Mouse (Mus musculus) heart, embryonic 15.5 days (tissue): ENCODE results near the gene Rhbdd2. TPM values are rescaled to one million over a fixed set of nuclear protein-coding genes. Genes with fewer than 3 reads are reported as not detected.

Source experiments
- ATAC-seq: fragments of 200-750 bp; cut with Nextera tagmentation; replicated peaks from 2 replicates; pipeline ENCODE4 v1.8.0; 2017; ENCODE audit warnings: low read depth, moderate TSS enrichment; ENCODE audit not compliant: insufficient number of reproducible peaks, insufficient read depth, low FRiP score
- H3K27ac ChIP-seq: fragments of 300-500 bp; sonication (generic); 2 replicates; pipeline ENCODE4 v1.5.1; 2015; ENCODE audit warnings: mild to moderate bottlenecking, inconsistent platforms
- H3K27me3 ChIP-seq: fragments of 300-500 bp; sonication (generic); 2 replicates; pipeline ENCODE4 v1.6.1; 2015; ENCODE audit warnings: inconsistent platforms
- H3K36me3 ChIP-seq: fragments of 300-500 bp; sonication (generic); 2 replicates; pipeline ENCODE4 v1.6.1; 2015; ENCODE audit warnings: mild to moderate bottlenecking, inconsistent platforms
- H3K4me1 ChIP-seq: fragments of 300-500 bp; sonication (generic); replicated peaks from 2 replicates; pipeline ENCODE4 v1.6.1; 2015; ENCODE audit warnings: inconsistent platforms
- H3K4me2 ChIP-seq: fragments of 300-500 bp; sonication (generic); 2 replicates; pipeline ENCODE4 v1.6.1; 2015; ENCODE audit warnings: inconsistent platforms, mild to moderate bottlenecking, moderate library complexity
- H3K4me3 ChIP-seq: fragments of 300-500 bp; sonication (generic); 2 replicates; pipeline ENCODE4 v1.5.1; 2015; ENCODE audit warnings: mild to moderate bottlenecking, inconsistent platforms
- H3K9ac ChIP-seq: fragments of 300-500 bp; sonication (generic); 2 replicates; pipeline ENCODE4 v1.6.1; 2015; ENCODE audit warnings: mild to moderate bottlenecking, inconsistent platforms
- H3K9me3 ChIP-seq: fragments of 300-500 bp; sonication (generic); replicated peaks from 2 replicates; pipeline ENCODE4 v1.6.1; 2016; ENCODE audit warnings: inconsistent platforms
- WGBS: fragments of 180-500 bp; shearing (Covaris S2); methylation state at CpG from one replicate; pipeline ENCODE4 v1.1.7; 2015; ENCODE audit warnings: mixed read lengths; 5-methylcytosine and 5-hydroxymethylcytosine counted together
- polyA plus RNA-seq: library from polyadenylated mRNA; unstranded; fragments of >200 nt; fragmentation: Nextera tagmentation; extraction: Ambion mirVana; gene quantifications from 2 replicates; pipeline ENCODE4 v1.2.1, GENCODE M21; 2015

Gene Rhbdd2
- polyA plus RNA-seq, 1 experiment from 2014 or later: 27.8 TPM

DNA sequence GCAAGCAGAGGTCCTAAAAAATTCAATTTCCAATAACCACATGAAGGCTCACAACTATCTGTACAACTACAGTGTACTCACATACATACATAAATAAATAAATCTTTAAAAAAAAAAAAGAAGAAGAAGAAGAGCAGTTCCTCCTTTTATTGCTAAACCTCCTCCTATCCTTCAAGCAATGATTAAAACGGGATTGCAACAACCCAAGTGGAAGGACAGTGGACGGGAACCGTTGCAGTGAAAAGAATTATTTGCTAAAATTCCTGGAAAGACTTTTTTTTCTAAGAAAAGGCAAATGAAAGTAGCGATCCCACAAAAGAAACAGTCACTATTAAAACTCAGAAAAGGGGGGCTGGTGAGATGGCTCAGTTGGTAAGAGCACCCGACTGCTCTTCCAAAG lies 34.5 kb downstream of the Rhbdd2 start:
- Histone ChIP-seq H3K27ac (no peak overlapping the region), H3K4me1 (no peaks in the 10 kb centered on the region), H3K4me3 (no peak overlapping the region), H3K9me3 (no peaks in the 10 kb centered on the region), H3K4me2 (no peak overlapping the region), H3K27me3 (no peaks in the 10 kb centered on the region), H3K9ac (no peak overlapping the region), H3K36me3 (no peaks in the 10 kb centered on the region)
- 83% methylated on average over 5 of the region's 5 CpGs for WGBS
- no peak for ATAC-seq

DNA sequence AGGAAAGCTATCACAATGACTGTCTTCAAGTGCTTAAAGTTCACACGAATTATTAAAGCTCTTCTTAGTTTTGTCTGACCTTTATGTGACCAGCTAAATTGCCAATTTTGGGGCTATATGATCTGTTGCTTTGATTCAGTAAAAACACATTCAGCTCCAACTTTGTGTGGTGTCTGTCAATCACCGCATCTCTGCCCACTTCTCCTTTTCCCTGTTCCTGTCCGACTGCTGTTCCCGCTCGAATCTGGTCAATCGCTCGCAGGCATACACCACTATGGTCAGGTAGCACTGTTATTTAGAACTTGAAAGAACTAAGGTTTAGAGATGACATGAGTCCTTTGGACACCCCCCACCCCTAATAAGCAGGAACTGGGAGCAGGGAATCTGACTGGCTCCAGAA lies 35.7 kb downstream of the Rhbdd2 start:
- Histone ChIP-seq H3K36me3 (no peaks in the 10 kb centered on the region), H3K9me3 (no peaks in the 10 kb centered on the region), H3K9ac (no peak overlapping the region), H3K4me1 (no peaks in the 10 kb centered on the region; the same call in 1 of the 2 replicates), H3K4me3 (no peak overlapping the region), H3K27ac (no peak overlapping the region), H3K4me2 (no peak overlapping the region), H3K27me3 (no peaks in the 10 kb centered on the region)
- no peak for ATAC-seq
- WGBS: 77% methylated on average over 7 of the region's 7 CpGs

DNA sequence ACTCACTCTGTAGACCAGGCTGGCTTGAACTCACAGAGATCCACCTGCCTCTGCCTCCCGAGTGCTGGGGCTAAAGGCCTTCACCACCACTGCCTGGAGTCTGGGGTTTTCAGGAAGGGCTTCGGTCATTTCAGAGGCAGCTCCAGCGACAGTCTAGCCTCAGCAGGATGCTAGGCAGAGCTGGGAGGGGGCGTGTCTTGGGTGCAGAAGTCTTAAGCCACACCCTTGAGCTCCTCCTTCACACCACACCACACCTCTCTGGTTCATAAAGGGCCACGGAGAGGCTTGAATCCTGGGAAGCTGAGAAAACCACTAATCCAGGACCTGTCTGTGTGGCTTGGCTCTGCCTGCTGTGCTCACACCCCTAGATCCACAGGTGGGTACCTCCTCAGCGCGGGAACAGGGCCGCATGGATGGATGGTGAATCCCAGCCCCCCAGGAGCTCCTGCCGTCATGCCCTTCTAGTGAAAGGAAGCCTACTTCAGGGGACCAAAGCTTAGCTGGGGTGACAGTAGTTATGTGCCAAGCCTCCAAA lies 37.4 kb downstream of the Rhbdd2 start, which contains the start of gene Por:
Gene Por (plus strand): TSS at position 293 of the 535 bp plus-strand sequence.
- Histone ChIP-seq H3K9ac (no peak within 1 kb of the TSS), H3K4me1 (peaks cover under 1% of the 10 kb centered on the region; the same call in 1 of the 2 replicates), H3K4me3 (no peak within 1 kb of the TSS), H3K27ac (no peak within 1 kb of the TSS), H3K4me2 (no peak within 1 kb of the TSS), H3K27me3 (no peaks in the 10 kb centered on the region), H3K36me3 (no peaks in the 10 kb centered on the region), H3K9me3 (no peaks in the 10 kb centered on the region)
- ATAC-seq: no peak
- 22% methylated on average over 9 of the region's 9 CpGs for WGBS

DNA sequence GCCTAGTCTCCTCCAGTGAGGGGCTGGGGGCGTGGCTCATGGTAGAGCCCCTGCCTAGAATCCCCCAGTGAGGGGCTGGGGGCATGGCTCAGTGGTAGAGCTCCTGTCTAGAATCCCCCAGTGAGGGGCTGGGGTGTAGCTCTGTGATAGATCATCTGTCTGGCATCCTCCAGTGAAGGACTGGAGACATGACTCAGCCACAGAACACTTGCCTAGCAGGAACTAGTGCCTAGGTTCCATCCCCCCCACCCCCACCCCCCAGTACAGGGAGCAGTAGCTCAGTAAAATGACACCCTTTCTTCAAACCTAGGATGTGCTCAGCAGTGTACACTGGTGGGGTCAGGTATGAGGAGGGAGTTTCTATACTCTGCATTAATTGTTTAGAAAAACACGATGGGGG lies 38.5 kb downstream of the Rhbdd2 start:
- no peaks in the 10 kb centered on the region for H3K9me3 ChIP-seq
- no peak overlapping the region for H3K4me2 ChIP-seq
- WGBS: 63% methylated on average over 2 of the region's 2 CpGs
- H3K27me3 ChIP-seq: peaks cover 9% of the 10 kb centered on the region; the same call in 1 of the 2 replicates
- H3K36me3 ChIP-seq: no peaks in the 10 kb centered on the region
- no peak overlapping the region for H3K9ac ChIP-seq
- H3K4me1 ChIP-seq: peaks cover 5% of the 10 kb centered on the region; the same call in 1 of the 2 replicates
- H3K27ac ChIP-seq: no peak overlapping the region
- no peak for ATAC-seq
- no peak overlapping the region for H3K4me3 ChIP-seq

DNA sequence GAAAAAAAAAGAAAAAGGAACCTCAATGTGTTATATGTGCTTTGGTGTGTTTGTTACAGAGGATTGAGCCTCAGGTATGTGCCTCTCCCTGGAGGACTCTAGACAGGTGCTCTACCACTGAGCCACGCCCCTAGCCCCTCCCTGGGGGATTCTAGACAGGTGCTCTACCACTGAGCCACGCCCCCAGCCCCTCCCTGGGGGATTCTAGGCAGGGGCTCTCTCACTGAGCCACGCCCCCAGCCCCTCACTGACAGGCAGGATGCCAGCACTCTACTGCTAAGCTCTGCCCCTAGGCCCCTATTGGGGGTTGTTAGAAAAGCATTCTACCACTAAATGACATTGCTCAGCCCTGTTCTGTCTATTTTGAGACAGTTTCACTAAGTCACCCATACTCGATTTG lies 40.1 kb downstream of the Rhbdd2 start:
- no peak for ATAC-seq
- H3K4me2 ChIP-seq: no peak overlapping the region
- peaks cover 9% of the 10 kb centered on the region; the same call in 1 of the 2 replicates for H3K27me3 ChIP-seq
- H3K9me3 ChIP-seq: no peaks in the 10 kb centered on the region
- 49% methylated on average over 4 of the region's 4 CpGs for WGBS
- H3K36me3 ChIP-seq: no peaks in the 10 kb centered on the region
- no peak overlapping the region for H3K27ac ChIP-seq
- no peak overlapping the region for H3K4me3 ChIP-seq
- H3K9ac ChIP-seq: no peak overlapping the region
- peaks cover 5% of the 10 kb centered on the region; the same call in 1 of the 2 replicates for H3K4me1 ChIP-seq

DNA sequence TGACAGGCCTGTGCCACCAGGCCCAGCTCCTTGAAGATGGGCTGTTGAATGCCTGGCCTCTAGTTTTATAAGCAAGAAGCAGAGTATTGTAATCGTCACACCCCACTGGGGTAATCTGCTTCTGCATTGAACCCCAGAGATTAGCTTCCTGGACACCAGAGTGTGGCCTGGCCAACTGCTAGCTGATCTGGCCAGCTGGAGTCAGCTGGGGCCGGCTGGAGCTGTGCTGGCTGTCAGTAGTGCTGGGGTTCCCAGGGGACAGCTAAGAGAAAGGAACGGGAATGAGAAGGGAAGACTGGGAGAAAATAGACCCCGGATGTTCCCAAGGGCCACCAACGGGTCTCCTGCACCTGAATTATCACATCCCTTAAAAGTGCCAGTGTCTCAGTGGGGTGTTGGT lies 40.6 kb downstream of the Rhbdd2 start:
- ATAC-seq: no peak
- no peak overlapping the region for H3K9ac ChIP-seq
- no peak overlapping the region for H3K4me3 ChIP-seq
- H3K4me1 ChIP-seq: peaks cover 5% of the 10 kb centered on the region; the same call in 1 of the 2 replicates
- WGBS: 59% methylated on average over 5 of the region's 5 CpGs
- H3K36me3 ChIP-seq: no peaks in the 10 kb centered on the region
- H3K27me3 ChIP-seq: peaks cover 9% of the 10 kb centered on the region; the same call in 1 of the 2 replicates
- peak overlapping the region; percentile 24; the same call in 1 of the 2 replicates for H3K27ac ChIP-seq
- no peaks in the 10 kb centered on the region for H3K9me3 ChIP-seq
- H3K4me2 ChIP-seq: no peak overlapping the region

DNA sequence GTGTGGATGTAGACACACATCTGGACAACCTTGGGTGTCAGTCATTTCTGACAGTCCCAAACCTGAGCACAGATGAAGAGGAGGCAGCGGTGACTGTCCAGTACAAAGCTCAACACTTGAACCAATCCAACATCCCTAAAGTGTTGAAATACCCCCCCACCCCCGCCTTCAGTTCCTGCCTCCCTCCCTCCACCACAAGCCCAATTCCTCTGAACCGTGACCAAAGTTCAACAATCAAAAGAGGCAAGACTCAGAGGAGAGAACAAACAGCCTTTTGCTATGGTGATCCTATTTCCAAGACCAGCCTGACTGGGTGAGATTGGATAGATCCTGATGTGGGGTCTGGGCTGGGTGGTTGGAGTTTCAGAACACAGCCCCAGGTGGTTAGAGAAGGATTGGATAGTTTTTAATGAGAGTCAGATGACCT lies 41.9 kb downstream of the Rhbdd2 start:
- no peak for ATAC-seq
- Histone ChIP-seq H3K9me3 (no peaks in the 10 kb centered on the region), H3K27me3 (peaks cover 9% of the 10 kb centered on the region; the same call in 1 of the 2 replicates), H3K4me2 (no peak overlapping the region), H3K27ac (no peak overlapping the region), H3K4me1 (peaks cover 5% of the 10 kb centered on the region; the same call in 1 of the 2 replicates), H3K4me3 (no peak overlapping the region), H3K36me3 (no peaks in the 10 kb centered on the region), H3K9ac (no peak overlapping the region)
- WGBS: 46% methylated on average over 3 of the region's 3 CpGs

DNA sequence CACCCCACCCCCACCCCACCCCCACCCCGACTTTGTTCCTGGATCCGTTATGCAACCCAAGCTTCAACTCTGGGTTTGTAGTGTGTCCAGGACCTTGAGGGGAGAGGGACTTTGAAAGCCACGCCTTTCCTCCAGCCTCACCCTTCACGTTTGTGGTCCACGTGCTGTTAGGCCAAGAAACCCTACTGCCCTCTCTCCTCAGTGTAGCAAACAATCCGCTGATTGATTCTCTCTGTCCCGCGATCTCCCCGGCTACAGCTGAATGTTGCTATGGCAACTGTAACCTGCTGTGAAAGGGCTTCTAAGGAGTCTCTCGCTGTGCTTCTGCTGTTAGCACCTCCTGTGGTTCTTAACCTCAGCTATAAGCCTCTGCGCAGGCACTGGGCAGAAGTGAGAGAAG lies 42.4 kb downstream of the Rhbdd2 start:
- Histone ChIP-seq H3K9ac (no peak overlapping the region), H3K4me1 (peaks cover 5% of the 10 kb centered on the region; the same call in 1 of the 2 replicates), H3K4me3 (no peak overlapping the region), H3K9me3 (no peaks in the 10 kb centered on the region), H3K4me2 (peak overlapping the region; percentile 26; the same call in 1 of the 2 replicates), H3K27me3 (peaks cover 9% of the 10 kb centered on the region; the same call in 1 of the 2 replicates), H3K27ac (no peak overlapping the region), H3K36me3 (no peaks in the 10 kb centered on the region)
- WGBS: 3% methylated on average over 11 of the region's 11 CpGs
- no peak for ATAC-seq

DNA sequence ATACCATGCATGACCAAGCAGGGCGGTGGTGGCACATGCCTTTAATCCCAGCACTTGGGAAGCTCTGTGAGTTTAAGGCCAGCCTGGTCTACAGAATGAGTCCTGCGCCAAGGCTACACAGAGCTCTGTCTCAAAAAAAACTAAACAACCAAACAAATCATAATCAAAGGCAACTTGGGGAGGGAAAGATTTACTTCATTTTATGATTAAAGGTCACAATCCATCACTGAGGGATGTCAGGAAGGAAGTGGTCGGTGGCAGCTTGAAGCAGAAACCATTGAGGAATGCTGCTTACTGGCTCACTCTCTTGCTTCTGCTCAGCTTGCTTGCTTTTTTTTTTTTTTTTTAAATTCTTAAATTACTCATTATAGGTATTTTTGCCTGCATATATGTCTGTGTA lies 44.3 kb downstream of the Rhbdd2 start:
- no peak overlapping the region for H3K4me3 ChIP-seq
- H3K36me3 ChIP-seq: no peaks in the 10 kb centered on the region
- no peak overlapping the region for H3K4me2 ChIP-seq
- no peaks in the 10 kb centered on the region for H3K9me3 ChIP-seq
- ATAC-seq: no peak
- WGBS: 70% methylated on average over 3 of the region's 3 CpGs
- H3K4me1 ChIP-seq: peaks cover 5% of the 10 kb centered on the region; the same call in 1 of the 2 replicates
- H3K27ac ChIP-seq: no peak overlapping the region
- peaks cover 9% of the 10 kb centered on the region; the same call in 1 of the 2 replicates for H3K27me3 ChIP-seq
- no peak overlapping the region for H3K9ac ChIP-seq

DNA sequence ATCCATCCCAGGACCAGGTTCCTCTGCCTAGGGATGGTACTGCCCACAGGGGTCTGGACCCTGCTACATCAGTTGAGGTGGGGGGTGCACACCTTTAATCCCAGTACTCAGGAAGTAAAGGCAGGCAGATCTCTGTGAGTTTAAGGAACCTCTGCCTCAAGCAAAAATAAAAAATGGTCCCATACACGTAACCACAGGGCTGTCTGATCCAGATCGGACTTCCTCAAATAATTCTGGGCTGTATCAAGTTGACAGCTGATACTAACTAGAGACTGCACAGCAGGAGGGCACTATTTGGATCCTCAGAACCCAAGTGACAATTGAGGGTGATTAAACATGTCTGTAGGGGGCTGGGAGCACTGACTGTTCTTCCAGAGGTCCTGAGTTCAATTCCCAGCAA lies 44.8 kb downstream of the Rhbdd2 start:
- Histone ChIP-seq H3K27me3 (peaks cover 9% of the 10 kb centered on the region; the same call in 1 of the 2 replicates), H3K27ac (no peak overlapping the region), H3K4me3 (no peak overlapping the region), H3K4me1 (peaks cover 5% of the 10 kb centered on the region; the same call in 1 of the 2 replicates), H3K4me2 (no peak overlapping the region), H3K36me3 (no peaks in the 10 kb centered on the region), H3K9ac (no peak overlapping the region), H3K9me3 (no peaks in the 10 kb centered on the region)
- WGBS: 61% methylated on average over 2 of the region's 2 CpGs
- ATAC-seq: no peak

DNA sequence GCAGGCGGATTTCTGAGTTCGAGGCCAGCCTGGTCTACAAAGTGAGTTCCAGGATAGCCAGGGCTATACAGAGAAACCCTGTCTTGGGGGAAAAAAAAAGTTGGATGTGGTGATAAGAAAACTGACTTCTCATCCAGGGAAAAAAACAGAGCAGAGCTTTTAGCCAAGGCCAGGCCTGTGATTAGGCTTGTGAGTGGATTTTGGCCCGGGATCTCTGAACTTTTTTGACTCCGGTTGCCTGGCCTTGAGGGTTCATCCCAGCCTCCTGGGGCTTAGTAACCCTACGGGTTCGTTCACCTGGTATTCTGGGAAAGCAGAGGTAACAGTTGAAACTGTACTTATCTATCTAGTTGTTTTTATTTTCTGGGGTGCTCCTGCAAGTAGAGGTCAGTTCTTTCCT lies 46.1 kb downstream of the Rhbdd2 start:
- Histone ChIP-seq H3K4me3 (no peak overlapping the region), H3K4me1 (peaks cover 5% of the 10 kb centered on the region; the same call in 1 of the 2 replicates), H3K36me3 (no peaks in the 10 kb centered on the region), H3K4me2 (no peak overlapping the region), H3K9ac (no peak overlapping the region), H3K27me3 (peaks cover 9% of the 10 kb centered on the region; the same call in 1 of the 2 replicates), H3K9me3 (no peaks in the 10 kb centered on the region), H3K27ac (no peak overlapping the region)
- no peak for ATAC-seq
- WGBS: 81% methylated on average over 6 of the region's 6 CpGs
